Mouse (Mus musculus): Measurements from ENCODE around the gene Flrt3. TPM values are rescaled to one million over a fixed set of nuclear protein-coding genes. Genes with fewer than 3 reads are reported as not detected.

Flrt3 gene
- total RNA-seq, 2 experiments from 2014 or later: 29.2 to 31.9 TPM

GRCm38 (mm10) chr2:140664381-140664780, 6.9 kb downstream of the Flrt3 start:
- no peak for DNase-seq (ENCODE audit: low spot score in 2 of 2)
- intact Hi-C loops (cut with DNase I): loop anchor here (10.0 kb wide), 3 partner anchors 130 to 730 kb away; no protein-coding TSS in a partner anchor

- intact Hi-C loops (cut with DNase I): loop anchor here (10.0 kb wide), 3 partner anchors 128 to 732 kb away; no protein-coding TSS in a partner anchor
- DNase-seq (ENCODE audit: low spot score in 2 of 2): no peak
Measured at GRCm38 (mm10) chr2:140662673-140663072, 8.6 kb downstream of the Flrt3 start.

GRCm38 (mm10) chr2:140653978-140654377, 17.3 kb downstream of the Flrt3 start:
- intact Hi-C loops (cut with DNase I): no loop called here
- no peak for DNase-seq (ENCODE audit: low spot score in 2 of 2)

GRCm38 (mm10) chr2:140653481-140653880, 17.8 kb downstream of the Flrt3 start:
- intact Hi-C loops (cut with DNase I): no loop called here

GRCm38 (mm10) chr2:140621730-140622337, 49.4 kb downstream of the Flrt3 start:
- intact Hi-C loops (cut with DNase I): no loop called here
- no peak for DNase-seq (ENCODE audit: low spot score in 2 of 2)

More at GRCm38 (mm10) chr2:140653481-140653880, 17.8 kb downstream of the Flrt3 start:
- no peak for DNase-seq (ENCODE audit: low spot score in 2 of 2)

- no peak for DNase-seq (ENCODE audit: low spot score in 2 of 2)
Measured at GRCm38 (mm10) chr2:140615451-140615850, 55.8 kb downstream of the Flrt3 start.

More at GRCm38 (mm10) chr2:140615451-140615850, 55.8 kb downstream of the Flrt3 start:
- intact Hi-C loops (cut with DNase I): no loop called here
